Mouse (Mus musculus) small intestine, adult 2 months (tissue): ENCODE measurements around the gene 1810055G02Rik. TPM values are rescaled to one million over a fixed set of nuclear protein-coding genes. Genes with fewer than 3 reads are reported as not detected.

Experiments
- H3K27ac ChIP-seq: fragments of 200-500 bp; 2 replicates; pipeline ENCODE4 v1.5.1; 2012; ENCODE audit warnings: low read depth, low read length, control low read depth, inconsistent platforms; ENCODE audit not compliant: insufficient read depth
- H3K27me3 ChIP-seq: fragments of 200-500 bp; 2 replicates; pipeline ENCODE4 v1.6.1; 2012; ENCODE audit warnings: mild to moderate bottlenecking, moderate library complexity, low read length, inconsistent platforms; ENCODE audit not compliant: control insufficient read depth, insufficient read depth
- H3K36me3 ChIP-seq: fragments of 200-500 bp; 2 replicates; pipeline ENCODE4 v1.6.1; 2012; ENCODE audit warnings: mild to moderate bottlenecking, low read length, control low read depth, inconsistent platforms; ENCODE audit not compliant: control insufficient read depth, insufficient read depth
- H3K4me1 ChIP-seq: fragments of 200-500 bp; 2 replicates; pipeline ENCODE4 v1.6.1; 2012; ENCODE audit warnings: low read length, inconsistent platforms, mixed read lengths; ENCODE audit not compliant: control insufficient read depth, insufficient read depth, insufficient read length
- H3K4me3 ChIP-seq: fragments of 200-500 bp; 2 replicates; pipeline ENCODE4 v1.5.1; 2012; ENCODE audit warnings: low read depth, mild to moderate bottlenecking, control low read depth, inconsistent platforms, low read length, moderate library complexity
- CTCF ChIP-seq: fragments of 200-500 bp; IDR thresholded peaks from 2 replicates; pipeline ENCODE4 v1.5.1; 2012; ENCODE audit warnings: low read depth, mild to moderate bottlenecking, control low read depth, inconsistent platforms, low read length, moderate library complexity, mixed read lengths; ENCODE audit not compliant: insufficient replicate concordance, insufficient read length; ENCODE audit errors: extremely low read depth
- POLR2A ChIP-seq: fragments of 200-500 bp; IDR thresholded peaks from 2 replicates; pipeline ENCODE4 v1.6.1; 2012; ENCODE audit warnings: low read depth, mild to moderate bottlenecking, control low read depth, inconsistent platforms, low read length, moderate library complexity
- WGBS: fragments of 180-500 bp; shearing (Covaris S2); methylation state at CpG from one replicate; pipeline ENCODE4 v1.1.7; 2018; 5-methylcytosine and 5-hydroxymethylcytosine counted together
- polyA plus RNA-seq: library from polyadenylated mRNA; depleted of rRNA; stranded (reverse); fragments of >200 nt; gene quantifications from 2 replicates; pipeline ENCODE4 v1.2.3, GENCODE M21; 2012

Gene 1810055G02Rik
- polyA plus RNA-seq, 1 experiment, result 300 TPM

DNA sequence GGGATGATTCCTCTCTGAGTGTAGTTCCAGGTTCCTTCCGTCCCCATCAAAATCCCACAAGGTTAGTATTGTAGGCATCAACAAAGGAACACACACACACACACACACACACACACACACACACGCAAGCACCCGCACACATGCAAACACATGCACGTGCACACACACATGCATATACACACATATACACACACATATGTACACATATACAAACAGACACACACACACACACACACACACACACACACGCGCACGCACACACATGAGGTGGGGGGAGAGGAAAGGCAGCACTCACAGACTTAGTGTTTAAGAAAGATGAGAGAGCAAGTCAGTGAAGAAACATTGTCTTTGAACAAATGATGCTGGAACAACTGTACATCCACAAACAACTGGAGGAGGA is 35.3 kb downstream of the 1810055G02Rik start:
- Histone ChIP-seq H3K4me3 (no peak overlapping the region), H3K27me3 (no peaks in the 10 kb centered on the region), H3K27ac (no peak overlapping the region), H3K36me3 (no peaks in the 10 kb centered on the region), H3K4me1 (no peaks in the 10 kb centered on the region)
- 83% methylated on average over 7 of the region's 7 CpGs for WGBS
- no peak for TF ChIP-seq POLR2A
- TF ChIP-seq CTCF, result no peak

DNA sequence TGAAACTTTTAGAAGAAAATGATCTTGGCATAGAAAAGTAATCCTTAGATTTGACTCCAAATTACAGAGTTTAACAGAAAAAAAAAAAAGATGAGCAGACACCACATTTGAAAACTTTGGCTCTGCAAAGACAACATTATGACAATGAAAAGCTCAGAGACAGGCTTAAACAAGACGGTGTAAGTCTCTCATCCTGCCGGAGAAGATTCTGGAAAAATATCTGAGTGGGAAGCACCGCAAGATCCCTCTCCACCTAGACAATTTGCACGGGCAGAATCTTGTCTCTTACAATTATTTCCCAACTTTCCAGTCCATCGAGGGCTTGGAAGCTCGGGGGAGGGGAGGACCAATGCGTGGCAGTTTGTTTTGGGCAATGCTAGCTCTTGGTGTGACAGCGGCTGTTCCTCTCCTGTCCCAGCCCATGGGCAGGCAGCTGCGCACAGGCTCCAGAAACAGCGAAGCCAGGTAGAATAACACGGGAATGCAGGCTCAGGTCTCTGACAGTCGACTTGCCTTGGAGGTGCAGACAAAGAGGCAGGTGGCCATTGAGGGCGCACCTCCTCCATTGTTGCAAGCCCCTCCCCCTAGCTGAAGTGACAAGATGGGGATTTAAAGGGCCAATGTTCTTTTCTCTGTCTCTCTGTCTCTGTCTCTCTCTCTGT is 35.9 kb downstream of the 1810055G02Rik start:
- H3K27me3 ChIP-seq, result no peaks in the 10 kb centered on the region
- no peaks in the 10 kb centered on the region for H3K36me3 ChIP-seq
- 4% methylated on average over 13 of the region's 13 CpGs for WGBS
- H3K4me3 ChIP-seq, result peak overlapping the region; percentile 73
- H3K4me1 ChIP-seq, result no peaks in the 10 kb centered on the region
- no peak overlapping the region for H3K27ac ChIP-seq
- TF ChIP-seq POLR2A (no peak), CTCF (no peak)

DNA sequence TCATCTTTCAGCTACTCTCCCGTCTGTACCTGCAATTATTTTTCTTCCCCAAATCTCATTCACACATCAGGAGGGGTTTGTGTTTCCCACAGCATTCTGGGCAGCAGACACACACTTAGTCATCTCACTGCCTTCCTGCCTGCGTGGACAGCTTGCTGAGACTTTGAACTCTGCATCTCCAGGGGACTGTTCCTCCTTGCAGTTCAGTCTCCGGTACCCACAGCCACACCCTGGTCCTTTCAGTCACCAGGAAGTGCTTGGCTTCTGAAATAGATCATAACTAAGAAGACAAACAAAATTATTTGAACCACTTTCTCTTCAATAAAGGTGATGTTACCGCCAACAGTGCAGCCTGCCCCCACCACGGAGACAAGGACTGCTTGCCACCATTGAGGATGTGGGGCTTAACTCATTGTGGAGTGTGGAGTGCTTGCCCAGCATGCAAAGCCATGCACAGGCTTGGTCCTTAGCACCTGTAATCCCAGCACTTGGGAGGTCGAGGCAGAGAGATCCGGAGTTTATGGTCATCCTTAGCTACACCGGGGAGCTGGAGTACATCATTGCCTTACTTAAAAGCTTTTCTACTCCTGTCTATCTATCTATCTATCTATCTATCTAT is 44.6 kb downstream of the 1810055G02Rik start:
- TF ChIP-seq CTCF (no peak), POLR2A (no peak)
- Histone ChIP-seq H3K4me3 (peak overlapping the region; percentile 33; the same call in 1 of the 2 replicates), H3K4me1 (peaks cover 3% of the 10 kb centered on the region; the same call in 1 of the 2 replicates), H3K27me3 (no peaks in the 10 kb centered on the region), H3K27ac (peak overlapping the region; percentile 92), H3K36me3 (no peaks in the 10 kb centered on the region)
- WGBS, result 12% methylated on average over 8 of the region's 8 CpGs

DNA sequence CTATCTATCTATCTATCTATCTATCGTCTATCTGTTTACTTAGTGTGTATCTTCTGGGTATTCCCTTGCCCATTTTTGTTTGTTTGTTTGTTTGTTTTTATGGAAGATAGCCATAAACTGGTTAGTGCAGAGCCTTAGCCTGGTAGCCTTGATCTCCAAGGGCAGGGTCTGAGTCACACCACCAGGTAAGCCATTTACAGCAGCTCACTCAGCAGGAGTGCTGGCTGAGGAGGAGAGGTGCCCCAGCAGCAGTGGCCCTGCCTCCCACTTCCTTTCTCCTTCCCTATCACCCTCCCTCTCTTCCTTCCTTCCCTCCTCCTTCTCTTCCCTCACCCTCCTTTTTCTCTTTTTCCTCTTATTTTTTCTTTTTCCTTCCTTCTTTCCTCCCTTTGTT is 45.1 kb downstream of the 1810055G02Rik start:
- H3K27ac ChIP-seq, result no peak overlapping the region
- no peaks in the 10 kb centered on the region for H3K27me3 ChIP-seq
- TF ChIP-seq POLR2A (no peak), CTCF (no peak)
- no peaks in the 10 kb centered on the region for H3K36me3 ChIP-seq
- no peak overlapping the region for H3K4me3 ChIP-seq
- WGBS, result 53% methylated on average over 1 of the region's 1 CpGs
- H3K4me1 ChIP-seq, result peaks cover 3% of the 10 kb centered on the region; the same call in 1 of the 2 replicates

DNA sequence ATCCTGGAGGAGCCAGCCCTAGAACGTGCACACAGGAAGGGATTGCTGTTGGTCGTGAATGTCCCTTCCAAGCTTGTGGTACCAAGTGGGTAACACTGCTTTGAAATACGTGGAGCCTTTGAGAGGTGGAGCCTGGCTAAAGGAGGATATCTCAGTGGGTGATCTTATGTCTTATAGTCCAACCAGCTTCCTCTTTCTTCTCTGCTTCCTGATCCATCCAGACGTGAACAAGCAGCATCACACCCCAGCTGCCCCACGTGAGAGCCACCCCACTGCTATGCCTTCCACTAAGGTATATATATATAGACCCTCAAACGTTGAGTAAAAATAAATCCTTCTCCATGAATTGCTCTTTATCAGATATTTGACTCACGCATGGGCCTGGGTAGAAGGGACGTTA is 45.6 kb downstream of the 1810055G02Rik start:
- Histone ChIP-seq H3K27ac (no peak overlapping the region), H3K36me3 (no peaks in the 10 kb centered on the region), H3K27me3 (no peaks in the 10 kb centered on the region), H3K4me1 (peaks cover 3% of the 10 kb centered on the region; the same call in 1 of the 2 replicates), H3K4me3 (no peak overlapping the region)
- TF ChIP-seq POLR2A, result no peak
- no peak for TF ChIP-seq CTCF
- WGBS, result 51% methylated on average over 8 of the region's 8 CpGs

DNA sequence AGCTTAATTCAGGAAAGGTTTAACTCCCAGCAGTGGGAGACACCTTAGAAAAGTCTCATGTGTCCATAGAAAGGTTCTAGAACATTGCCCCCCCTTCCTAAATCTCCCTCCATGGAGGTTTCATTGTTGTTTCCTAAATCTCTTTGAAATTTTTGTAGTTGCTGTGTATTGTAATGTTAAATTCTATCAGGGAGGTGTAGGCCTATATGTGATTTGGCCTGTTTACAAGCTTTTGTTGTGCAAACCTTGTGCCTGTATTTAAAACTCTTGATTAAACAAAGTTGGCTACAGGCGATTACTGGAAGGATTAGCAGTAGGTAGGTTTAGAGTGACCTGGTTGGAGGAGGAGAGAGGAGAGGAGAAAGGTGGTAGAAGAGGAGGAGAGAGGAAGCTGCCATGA is 49.8 kb downstream of the 1810055G02Rik start:
- 67% methylated on average over 1 of the region's 1 CpGs for WGBS
- TF ChIP-seq POLR2A, result no peak
- TF ChIP-seq CTCF, result no peak
- Histone ChIP-seq H3K4me3 (no peak overlapping the region), H3K27me3 (no peaks in the 10 kb centered on the region), H3K36me3 (no peaks in the 10 kb centered on the region), H3K4me1 (peaks cover 1% of the 10 kb centered on the region; the same call in 1 of the 2 replicates), H3K27ac (no peak overlapping the region)

DNA sequence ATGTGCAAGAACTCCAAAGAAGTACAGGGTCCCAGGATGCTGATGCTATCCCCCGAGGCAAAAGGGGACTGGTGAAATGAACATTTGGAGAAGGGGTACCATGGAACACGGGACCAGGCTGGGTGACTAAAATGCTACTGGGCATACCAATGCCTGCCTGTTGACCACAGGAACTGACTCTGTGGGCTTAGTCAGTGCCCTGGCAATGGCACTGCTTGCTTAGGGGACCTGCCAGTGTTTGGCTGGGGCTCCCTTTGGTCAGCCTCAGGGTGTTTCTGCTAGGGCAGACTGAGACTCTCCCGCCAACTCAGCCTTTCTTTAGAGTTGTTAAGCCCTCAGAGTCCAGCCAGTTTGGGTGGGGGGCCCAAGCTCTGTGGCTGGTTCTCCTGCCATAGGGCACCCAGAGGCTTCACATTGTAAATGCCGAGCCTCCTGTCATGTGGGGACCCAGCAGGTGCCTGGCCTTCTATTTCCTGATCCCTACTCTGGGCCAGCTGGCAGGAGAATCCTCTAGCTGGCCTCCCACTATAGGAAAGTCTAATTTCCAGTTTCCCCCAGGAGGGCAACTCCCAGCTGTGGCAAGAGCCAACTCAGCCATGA is 57.2 kb downstream of the 1810055G02Rik start:
- Histone ChIP-seq H3K4me1 (peaks cover 5% of the 10 kb centered on the region; the same call in 1 of the 2 replicates), H3K4me3 (no peak overlapping the region), H3K27ac (no peak overlapping the region), H3K36me3 (no peaks in the 10 kb centered on the region), H3K27me3 (0 out of 2 replicates have a peak, but pooled peaks cover 3% of the 10 kb centered on the region)
- 82% methylated on average over 4 of the region's 4 CpGs for WGBS
- TF ChIP-seq POLR2A, result no peak
- no peak for TF ChIP-seq CTCF

DNA sequence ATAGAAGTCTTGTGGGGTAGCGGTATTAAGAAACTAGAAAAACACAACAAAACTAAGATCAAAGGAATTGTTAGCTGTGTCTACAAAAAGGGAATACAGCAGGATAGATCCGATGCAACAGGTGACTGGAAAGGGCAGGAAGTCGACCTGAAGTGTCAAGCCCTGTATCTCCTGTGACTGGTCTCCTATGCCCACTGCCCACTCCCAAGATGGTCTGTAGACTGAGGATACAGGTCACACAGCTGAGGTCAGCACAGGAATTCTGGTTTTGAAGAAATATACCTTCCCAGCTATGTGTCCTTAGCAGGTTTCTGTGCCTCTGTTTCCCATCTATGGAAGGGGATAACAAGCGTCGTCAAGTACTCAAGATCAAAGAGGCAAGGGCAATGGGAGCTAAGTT is 58.3 kb downstream of the 1810055G02Rik start:
- Histone ChIP-seq H3K36me3 (no peaks in the 10 kb centered on the region), H3K4me1 (peaks cover 5% of the 10 kb centered on the region; the same call in 1 of the 2 replicates), H3K27ac (no peak overlapping the region), H3K27me3 (0 out of 2 replicates have a peak, but pooled peaks cover 3% of the 10 kb centered on the region), H3K4me3 (no peak overlapping the region)
- 95% methylated on average over 5 of the region's 5 CpGs for WGBS
- TF ChIP-seq POLR2A (no peak), CTCF (no peak)
